Mouse (Mus musculus): Measurements from ENCODE around the gene Kif12. TPM values are rescaled to one million over a fixed set of nuclear protein-coding genes. Genes with fewer than 3 reads are reported as not detected.

The Kif12 gene
- polyA plus RNA-seq, 1 experiment = not detected

GRCm38 (mm10) chr4:63147268-63147667, 24.7 kb downstream of the Kif12 start:
- no peaks in the 10 kb centered on the region for H3K4me1 ChIP-seq (ENCODE audit: control insufficient read depth, insufficient read depth, low read length)
- H3K27ac ChIP-seq (ENCODE audit: insufficient read depth, low read length) = no peak overlapping the region
- TF ChIP-seq CTCF (IDR thresholded peaks at IDR 0.05; ENCODE audit: borderline replicate concordance, insufficient read depth, low read length) (no peak), POLR2A (IDR thresholded peaks at IDR 0.05; ENCODE audit: low read depth, low read length) (no peak)
- no peak overlapping the region for H3K4me3 ChIP-seq (ENCODE audit: insufficient read depth, low read length)

GRCm38 (mm10) chr4:63129891-63130624, 41.9 kb downstream of the Kif12 start:
- H3K27ac ChIP-seq (ENCODE audit: insufficient read depth, low read length) = no peak overlapping the region
- no peak overlapping the region for H3K4me3 ChIP-seq (ENCODE audit: insufficient read depth, low read length)
- TF ChIP-seq POLR2A (IDR thresholded peaks at IDR 0.05; ENCODE audit: low read depth, low read length) = no peak
- no peak for TF ChIP-seq CTCF (IDR thresholded peaks at IDR 0.05; ENCODE audit: borderline replicate concordance, insufficient read depth, low read length)
- no peaks in the 10 kb centered on the region for H3K4me1 ChIP-seq (ENCODE audit: control insufficient read depth, insufficient read depth, low read length)

GRCm38 (mm10) chr4:63124861-63125466, 47.0 kb downstream of the Kif12 start:
- TF ChIP-seq POLR2A (IDR thresholded peaks at IDR 0.05; ENCODE audit: low read depth, low read length) (no peak), CTCF (IDR thresholded peaks at IDR 0.05; ENCODE audit: borderline replicate concordance, insufficient read depth, low read length) (no peak)
- H3K4me1 ChIP-seq (ENCODE audit: control insufficient read depth, insufficient read depth, low read length) = no peaks in the 10 kb centered on the region
- H3K4me3 ChIP-seq (ENCODE audit: insufficient read depth, low read length) = no peak overlapping the region
- H3K27ac ChIP-seq (ENCODE audit: insufficient read depth, low read length) = no peak overlapping the region

- TF ChIP-seq CTCF (IDR thresholded peaks at IDR 0.05; ENCODE audit: borderline replicate concordance, insufficient read depth, low read length) = peak; percentile 87
- no peak for TF ChIP-seq POLR2A (IDR thresholded peaks at IDR 0.05; ENCODE audit: low read depth, low read length)
- Histone ChIP-seq H3K27ac (ENCODE audit: insufficient read depth, low read length) (no peak overlapping the region), H3K4me3 (ENCODE audit: insufficient read depth, low read length) (no peak overlapping the region), H3K4me1 (ENCODE audit: control insufficient read depth, insufficient read depth, low read length) (no peaks in the 10 kb centered on the region)
These were observed 53.1 kb downstream of the Kif12 start for GRCm38 (mm10) chr4:63118639-63119437.

Other genes with a start within 250 kb of the Kif12 start
- gene Zfp618, start 206.6 kb downstream of the Kif12 start, polyA plus RNA-seq (2011; ENCODE audit: insufficient read length, low read depth, missing spikeins) = 12.3 and 16.0 TPM in 2 replicates
- gene Ambp, start 17.3 kb downstream of the Kif12 start, polyA plus RNA-seq (2011; ENCODE audit: insufficient read length, low read depth, missing spikeins) = not detected in 2 replicates
- 11.8 and 18.2 TPM in 2 replicates for gene Col27a1, start 41.9 kb upstream of the Kif12 start, polyA plus RNA-seq (2011; ENCODE audit: insufficient read length, low read depth, missing spikeins)
- gene Orm1, start 172.4 kb upstream of the Kif12 start, polyA plus RNA-seq (2011; ENCODE audit: insufficient read length, low read depth, missing spikeins) = not detected in 2 replicates
- not detected in 2 replicates for gene Orm3, start 184.0 kb upstream of the Kif12 start, polyA plus RNA-seq (2011; ENCODE audit: insufficient read length, low read depth, missing spikeins)
- gene Orm2, start 190.3 kb upstream of the Kif12 start, polyA plus RNA-seq (2011; ENCODE audit: insufficient read length, low read depth, missing spikeins) = not detected in 2 replicates
- gene Akna, start 231.2 kb upstream of the Kif12 start, polyA plus RNA-seq (2011; ENCODE audit: insufficient read length, low read depth, missing spikeins) = 4.0 and 6.7 TPM in 2 replicates